ENCODE assay signal across 9 mouse cellular contexts in the genomic region with DNA sequence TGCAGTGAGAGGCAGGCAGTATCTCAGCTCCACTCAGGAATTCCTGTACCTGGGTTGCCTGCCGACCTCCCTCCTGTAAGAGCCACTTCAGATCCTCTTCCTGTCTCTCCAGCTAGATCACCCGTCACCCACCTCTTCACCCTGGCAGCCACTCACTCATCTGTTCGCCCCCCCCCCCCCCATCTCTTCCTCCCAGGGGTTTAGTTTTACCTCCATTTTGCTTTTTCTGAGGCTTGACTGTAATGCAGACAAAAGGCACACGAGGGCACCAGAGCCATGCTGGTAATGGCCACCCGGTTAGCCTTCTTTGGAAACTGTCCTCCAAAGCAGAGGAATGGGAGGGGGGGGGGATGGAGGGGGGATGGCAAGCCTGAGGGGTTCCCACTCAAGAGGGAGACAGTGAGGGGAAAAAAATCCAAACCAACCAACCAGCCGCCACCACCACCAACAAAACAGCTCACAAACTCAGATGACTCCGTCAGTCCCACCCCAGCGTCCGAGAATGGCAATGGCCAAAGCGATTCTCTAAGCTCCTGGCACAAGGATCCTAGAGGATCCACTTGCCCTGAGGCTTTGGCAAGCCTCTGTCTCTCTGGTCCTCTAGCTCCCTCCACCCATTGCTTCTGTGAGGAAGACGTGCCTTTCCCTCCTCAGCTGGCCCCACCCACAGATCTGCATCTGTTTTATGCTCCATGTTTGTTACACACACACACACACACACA. TPM values are rescaled to one million over a fixed set of nuclear protein-coding genes. Genes with fewer than 3 reads are reported as not detected.
DNase-seq lines count a peak whose midpoint lies in the region; ATAC-seq lines count a peak whose summit lies in the region.
"Had no signal": no experiment of that assay in that cellular context is flagged by ENCODE, and none has a peak within 500 bp of the region (broad histone marks: within the 10 kb centered on the region; RNA-seq: fewer than 3 reads in every experiment).

No protein-coding gene starts in this region.

- no peak overlapping the region for H3K27ac ChIP-seq in embryonic facial prominence, embryonic 15.5 days (replicated peaks)
- no peak overlapping the region for H3K27ac ChIP-seq in heart, embryonic 14.5 days (replicated peaks in 1 of 2; ENCODE audit: control insufficient read depth in 1 of 2, insufficient read depth in 1 of 2, low read depth in 2 of 2, low read length in 2 of 2)
- no peak overlapping the region for H3K27ac ChIP-seq in kidney, embryonic 16.5 days (ENCODE audit: low read length)
- no peak overlapping the region for H3K27ac ChIP-seq in liver, embryonic 12.5 days

- WGBS in embryonic facial prominence, embryonic 15.5 days: 19% methylated on average over 10 of the region's 11 CpGs
- 19% methylated on average over 10 of the region's 11 CpGs for WGBS in heart, embryonic 14.5 days
- WGBS in kidney, embryonic 16.5 days: 27% methylated on average over 11 of the region's 11 CpGs
- WGBS in liver, embryonic 12.5 days (ENCODE audit: insufficient replicate concordance): 30% methylated on average over 10 of the region's 11 CpGs

- peaks cover 4% of the 10 kb centered on the region; the same call in 1 of the 2 replicates for H3K36me3 ChIP-seq in embryonic facial prominence, embryonic 15.5 days
- peaks cover 6% of the 10 kb centered on the region; the same call in 1 of the 2 replicates for H3K36me3 ChIP-seq in heart, embryonic 14.5 days (ENCODE audit: control insufficient read depth, insufficient read depth, low read length)
- H3K36me3 ChIP-seq in kidney, embryonic 16.5 days (ENCODE audit: insufficient read depth, low read length): no peaks in the 10 kb centered on the region
- peaks cover 11% of the 10 kb centered on the region for H3K36me3 ChIP-seq in liver, embryonic 12.5 days

- H3K4me3 ChIP-seq in embryonic facial prominence, embryonic 15.5 days (replicated peaks): no peak overlapping the region
- H3K4me3 ChIP-seq in heart, embryonic 14.5 days (ENCODE audit: control insufficient read depth in 1 of 2, insufficient read depth in 1 of 2, low read depth in 1 of 2, low read length in 2 of 2): no peak overlapping the region
- no peak overlapping the region for H3K4me3 ChIP-seq in kidney, embryonic 16.5 days (ENCODE audit: low read length)
- H3K4me3 ChIP-seq in liver, embryonic 12.5 days: no peak overlapping the region
- H3K4me3 ChIP-seq: erythroblast, embryonic 14.5 days had no signal

- DNase-seq in CD4-positive, CD25-positive, alpha-beta regulatory T cell, adult 2 months (ENCODE audit: low read depth, low spot score): peak; percentile 83
- peak; percentile 69 for DNase-seq in neural tube, embryonic 10.5 days (ENCODE audit: extremely low spot score, low spot score)
- DNase-seq in thymus, postnatal 10 days (ENCODE audit: low spot score in 2 of 2): peak; percentile 46 to 67

- ATAC-seq in activated CD4-positive, CD25-positive, alpha-beta regulatory T cell, adult 4 months: peak; percentile 86
- no peak; the same call in 1 of the 2 replicates for ATAC-seq in embryonic facial prominence, embryonic 15.5 days (ENCODE audit: insufficient number of reproducible peaks, low FRiP score, low TSS enrichment, low read depth)
- ATAC-seq in heart, embryonic 14.5 days (ENCODE audit: insufficient number of reproducible peaks, insufficient read depth, low FRiP score, low read depth): no peak
- no peak for ATAC-seq in kidney, embryonic 16.5 days (ENCODE audit: low FRiP score, low TSS enrichment)
- ATAC-seq in liver, embryonic 12.5 days: no peak

- H3K9me3 ChIP-seq in embryonic facial prominence, embryonic 15.5 days (replicated peaks): no peaks in the 10 kb centered on the region
- no peaks in the 10 kb centered on the region for H3K9me3 ChIP-seq in heart, embryonic 14.5 days (ENCODE audit: control insufficient read depth, low read length)
- H3K9me3 ChIP-seq in kidney, embryonic 16.5 days (ENCODE audit: low read length): no peaks in the 10 kb centered on the region
- H3K9me3 ChIP-seq in liver, embryonic 12.5 days (replicated peaks): no peaks in the 10 kb centered on the region

- peak overlapping the region; percentile 36; the same call in 1 of the 2 replicates for H3K4me2 ChIP-seq in embryonic facial prominence, embryonic 15.5 days (replicated peaks)
- H3K4me2 ChIP-seq in heart, embryonic 14.5 days (ENCODE audit: low read length): peak overlapping the region; percentile 29
- H3K4me2 ChIP-seq in kidney, embryonic 16.5 days (replicated peaks; ENCODE audit: low read depth, low read length): peak overlapping the region; percentile 5; the same call in 1 of the 2 replicates
- 0 out of 2 replicates have a peak overlapping the region, but pooled peaks have one; percentile 8 for H3K4me2 ChIP-seq in liver, embryonic 12.5 days

- H3K4me1 ChIP-seq in embryonic facial prominence, embryonic 15.5 days: peaks cover 40% of the 10 kb centered on the region
- peaks cover 15 to 25% of the 10 kb centered on the region in 2 experiments for H3K4me1 ChIP-seq in heart, embryonic 14.5 days (ENCODE audit: control insufficient read depth in 2 of 2, insufficient read depth in 2 of 2, low read length in 2 of 2)
- peaks cover 20% of the 10 kb centered on the region for H3K4me1 ChIP-seq in kidney, embryonic 16.5 days (ENCODE audit: insufficient read depth, low read length)
- H3K4me1 ChIP-seq in liver, embryonic 12.5 days: peaks cover 17% of the 10 kb centered on the region

- H3K9ac ChIP-seq in embryonic facial prominence, embryonic 15.5 days: no peak overlapping the region
- H3K9ac ChIP-seq in heart, embryonic 14.5 days (ENCODE audit: low read length): 0 out of 2 replicates have a peak overlapping the region, but pooled peaks have one; percentile 11
- H3K9ac ChIP-seq in kidney, embryonic 16.5 days (replicated peaks; ENCODE audit: low read length): no peak overlapping the region
- no peak overlapping the region for H3K9ac ChIP-seq in liver, embryonic 12.5 days

- H3K27me3 ChIP-seq in embryonic facial prominence, embryonic 15.5 days: no peaks in the 10 kb centered on the region
- H3K27me3 ChIP-seq in heart, embryonic 14.5 days (ENCODE audit: control insufficient read depth, insufficient read depth, low read length): no peaks in the 10 kb centered on the region
- no peaks in the 10 kb centered on the region for H3K27me3 ChIP-seq in kidney, embryonic 16.5 days (ENCODE audit: insufficient read depth, low read length)
- H3K27me3 ChIP-seq in liver, embryonic 12.5 days (replicated peaks): peaks cover 31% of the 10 kb centered on the region

RNA-seq across cellular contexts. Expression of gene Slc25a51, which starts 9.8 kb away (rescaled TPM):
- 10 to 100 TPM; 35.3 to 49.7 TPM for polyA plus RNA-seq in activated CD4-positive, CD25-positive, alpha-beta regulatory T cell, adult 4 months (2017; shearing (Covaris generic))
- polyA plus RNA-seq in embryonic facial prominence, embryonic 15.5 days (2015; fragmentation: Nextera tagmentation; extraction: Ambion mirVana): 58.9 and 64.8 TPM in 2 replicates
- 74.9 and 77.2 TPM in 2 replicates for polyA plus RNA-seq in heart, embryonic 14.5 days (2014; fragmentation: Nextera tagmentation; extraction: Ambion mirVana)
- polyA plus RNA-seq in kidney, embryonic 16.5 days (2015; fragmentation: Nextera tagmentation; extraction: Ambion mirVana): 70.6 and 81.9 TPM in 2 replicates
- polyA plus RNA-seq in liver, embryonic 12.5 days (2016; fragmentation: Nextera tagmentation; extraction: Ambion mirVana): 81.0 and 81.3 TPM in 2 replicates
